Mouse (Mus musculus) brain, embryonic 14.5 days (tissue): ENCODE data around the gene Dph2.

ENCODE experiments used
- CTCF ChIP-seq: fragments of 200-500 bp; IDR thresholded peaks from 2 replicates; pipeline ENCODE4 v1.5.1; 2012; ENCODE audit warnings: inconsistent platforms, mild to moderate bottlenecking, moderate library complexity, borderline replicate concordance; ENCODE audit not compliant: insufficient read depth, insufficient read length; ENCODE audit errors: extremely low read depth
- POLR2A ChIP-seq: fragments of 200-500 bp; IDR thresholded peaks from 2 replicates; pipeline ENCODE4 v1.6.1; 2012; ENCODE audit warnings: mild to moderate bottlenecking, inconsistent platforms, borderline replicate concordance; ENCODE audit not compliant: poor library complexity, insufficient read depth, insufficient read length, severe bottlenecking; ENCODE audit errors: extremely low read depth

DNA sequence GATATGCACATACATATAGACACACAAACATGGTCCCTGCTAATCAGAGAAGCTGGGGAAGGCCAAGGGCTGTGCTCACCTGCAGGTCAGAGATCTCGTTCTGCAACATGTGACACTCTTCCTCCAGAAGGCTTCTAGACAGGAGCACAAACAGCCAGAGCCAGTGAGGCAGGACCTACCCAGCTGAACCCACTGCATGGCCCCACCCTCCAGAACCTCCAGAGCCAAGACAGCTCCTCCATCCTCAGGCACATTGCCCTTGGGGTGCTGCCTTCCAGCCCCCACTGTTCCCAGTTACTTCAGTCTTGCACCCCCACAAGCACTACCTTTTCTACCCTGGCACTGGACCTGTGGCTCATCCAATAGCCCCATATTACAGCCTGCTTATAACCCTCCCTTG is 21.4 kb downstream of the Dph2 start:
- no peak for TF ChIP-seq CTCF
- TF ChIP-seq POLR2A, result no peak
